Mouse (Mus musculus): ENCODE data around the gene Cep57l1.

DNA sequence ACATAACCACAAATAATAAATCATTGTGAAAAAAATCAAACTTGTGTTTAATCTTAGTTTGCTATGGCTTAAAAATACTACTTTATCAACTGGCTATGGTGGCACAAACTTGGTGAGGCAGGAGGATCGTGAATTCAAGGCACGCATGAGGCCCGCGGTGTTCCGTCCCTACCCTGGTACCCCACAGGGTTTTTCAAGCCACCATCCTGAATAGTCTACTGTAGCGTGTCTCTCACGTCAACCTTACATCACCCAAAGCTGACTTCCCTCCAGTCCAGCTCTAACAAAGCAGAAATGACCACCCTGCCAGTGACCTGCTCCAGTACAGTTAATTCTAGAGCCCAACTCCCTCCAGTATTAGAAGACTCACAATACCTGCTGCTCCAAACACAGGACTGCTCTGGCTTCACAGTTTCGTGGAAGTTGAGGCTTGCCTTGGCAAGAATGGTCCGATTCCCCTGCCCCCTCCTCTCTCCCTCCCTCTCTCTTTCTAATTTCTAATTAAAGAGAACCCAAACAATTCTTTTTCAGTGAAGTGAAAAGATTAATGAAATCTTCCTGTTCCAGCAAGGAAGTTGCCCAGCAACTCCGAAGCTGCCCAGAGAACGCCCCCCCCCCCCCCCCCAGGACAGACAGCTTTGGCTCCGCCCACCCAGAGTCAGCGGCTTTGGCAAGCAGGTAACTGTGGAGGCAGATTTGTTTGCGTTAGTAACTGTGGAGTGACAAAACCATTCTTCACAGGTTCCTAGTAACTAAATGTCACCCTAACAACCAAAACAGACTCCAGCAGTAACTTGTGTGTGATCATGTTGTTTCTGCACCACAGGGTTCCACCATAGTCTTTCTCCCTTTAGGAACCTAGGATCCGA lies 93.4 kb downstream of the Cep57l1 start, which contains the start of gene Ccdc162:
- TF ChIP-seq EP300 (IDR thresholded peaks at IDR 0.05; ENCODE audit: low read depth) (no peak), CTCF (IDR thresholded peaks at IDR 0.05; ENCODE audit: low read depth) (no peak)

Data from liver, embryonic 14.5 days (tissue).